Mouse (Mus musculus) kidney, adult 2 months (tissue): ENCODE measurements at regions not wholly inside any gene's neighbourhood (a gene's known extent, or its start where the extent isn't known, plus 50 kb on each side); places are given as distances from the start of the nearest gene placed in this dataset.

ENCODE experiments used
- DNase-seq: peaks from one replicate; pipeline ENCODE4 v3.0.0; 2021
- H3K27ac ChIP-seq: fragments of 200-500 bp; 2 replicates; pipeline ENCODE4 v1.5.1; 2012; ENCODE audit warnings: low read depth, low read length, control low read depth, inconsistent platforms; ENCODE audit not compliant: insufficient read depth
- H3K27me3 ChIP-seq: fragments of 200-500 bp; replicated peaks from 2 replicates; pipeline ENCODE4 v1.6.1; 2012; ENCODE audit warnings: mild to moderate bottlenecking, moderate library complexity, low read length, inconsistent platforms; ENCODE audit not compliant: control insufficient read depth, insufficient read depth
- H3K36me3 ChIP-seq: fragments of 200-500 bp; 2 replicates; pipeline ENCODE4 v1.6.1; 2012; ENCODE audit warnings: mild to moderate bottlenecking, moderate library complexity, low read length, inconsistent platforms; ENCODE audit not compliant: control insufficient read depth, insufficient read depth
- H3K4me1 ChIP-seq: fragments of 200-500 bp; 2 replicates; pipeline ENCODE4 v1.6.1; 2011; ENCODE audit warnings: low read length; ENCODE audit not compliant: control insufficient read depth, insufficient read depth
- H3K4me3 ChIP-seq: fragments of 200-500 bp; 2 replicates; pipeline ENCODE4 v1.5.1; 2011; ENCODE audit warnings: mild to moderate bottlenecking, low read depth, low read length, control low read depth; ENCODE audit not compliant: insufficient read depth
- CTCF ChIP-seq: fragments of 200-500 bp; conservative IDR thresholded peaks from 2 replicates; pipeline ENCODE4 v1.5.1; 2011; ENCODE audit warnings: low read depth, mild to moderate bottlenecking, control low read depth, low read length, moderate library complexity, mixed read lengths; ENCODE audit not compliant: insufficient read depth, insufficient read length
- POLR2A ChIP-seq: fragments of 200-500 bp; IDR thresholded peaks from one replicate; pipeline ENCODE4 v1.6.1; 2011; ENCODE audit warnings: low read depth, low read length, control low read depth
- WGBS: fragments of 180-500 bp; shearing (Covaris S2); methylation state at CpG from one replicate; pipeline ENCODE4 v1.1.7; 2018; 5-methylcytosine and 5-hydroxymethylcytosine counted together

DNA sequence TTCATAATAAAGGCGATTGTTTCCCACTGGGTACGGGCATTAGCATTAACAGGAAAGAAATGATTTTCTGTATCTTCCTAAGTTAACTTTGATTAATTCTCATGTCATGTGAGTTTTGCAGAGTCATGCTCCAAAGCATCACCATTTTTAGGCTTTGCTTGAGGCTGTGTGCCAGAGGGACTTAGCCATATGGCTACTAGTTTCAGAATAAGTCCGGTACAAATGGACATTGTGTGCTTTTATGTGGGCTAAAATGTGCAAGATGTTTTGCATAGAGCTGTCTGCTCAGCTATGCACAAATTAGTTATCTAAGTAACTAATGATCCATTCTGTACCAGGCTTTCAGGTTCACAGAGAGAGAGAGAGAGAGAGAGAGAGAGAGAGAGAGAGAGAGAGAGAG, 406.2 kb upstream of the Tmem132c start:
- Histone ChIP-seq H3K4me1 (no peaks in the 10 kb centered on the region), H3K4me3 (no peak overlapping the region), H3K36me3 (no peaks in the 10 kb centered on the region), H3K27me3 (no peaks in the 10 kb centered on the region), H3K27ac (no peak overlapping the region)
- TF ChIP-seq POLR2A (no peak), CTCF (no peak)
- no peak for DNase-seq
- WGBS: 90% methylated on average over 3 of the region's 3 CpGs

DNA sequence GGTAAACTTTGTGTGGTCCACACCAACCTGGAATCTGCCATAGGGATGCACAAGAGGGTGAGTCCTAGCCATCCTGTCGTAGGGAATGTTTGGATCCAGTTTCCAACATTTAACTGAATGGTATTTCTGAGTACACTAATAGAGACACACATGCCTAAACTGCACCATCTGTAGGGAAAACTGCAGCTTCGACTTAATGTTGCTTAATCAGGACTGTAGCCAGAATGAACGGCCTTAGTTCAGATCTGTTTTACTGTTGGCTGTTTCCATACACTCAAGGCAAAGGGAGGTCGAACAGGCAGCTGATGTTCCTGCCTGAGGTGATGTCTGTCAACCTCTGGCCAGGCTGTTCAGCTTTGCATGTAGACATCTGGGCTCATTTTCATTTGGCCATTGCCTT, 399.0 kb upstream of the Tmem132c start:
- no peaks in the 10 kb centered on the region for H3K27me3 ChIP-seq
- no peak for DNase-seq
- H3K4me1 ChIP-seq: no peaks in the 10 kb centered on the region
- no peaks in the 10 kb centered on the region for H3K36me3 ChIP-seq
- H3K4me3 ChIP-seq: no peak overlapping the region
- WGBS: 71% methylated on average over 4 of the region's 4 CpGs
- H3K27ac ChIP-seq: no peak overlapping the region
- TF ChIP-seq POLR2A (no peak), CTCF (no peak)

DNA sequence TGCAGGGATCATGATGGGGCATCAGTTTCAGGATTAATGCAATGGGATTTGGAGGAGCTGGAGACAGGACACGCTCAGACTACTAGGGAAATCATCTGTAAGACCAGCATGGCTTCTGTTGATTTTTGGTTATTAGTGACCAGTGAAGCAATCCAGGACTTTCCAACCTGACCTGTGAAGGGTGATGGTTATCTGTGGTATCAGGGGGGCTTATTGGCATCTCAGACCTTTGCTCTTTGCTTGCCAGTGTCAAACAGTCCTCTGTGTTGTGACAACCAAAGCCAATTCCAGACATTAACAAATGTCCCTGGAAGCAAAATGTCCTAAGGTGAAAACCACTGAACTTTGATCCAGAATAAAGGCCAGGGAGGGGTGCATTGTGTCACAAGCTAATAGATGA, 379.5 kb upstream of the Tmem132c start:
- Histone ChIP-seq H3K27ac (no peak overlapping the region), H3K4me1 (no peaks in the 10 kb centered on the region), H3K4me3 (no peak overlapping the region), H3K36me3 (no peaks in the 10 kb centered on the region), H3K27me3 (no peaks in the 10 kb centered on the region)
- no peak for TF ChIP-seq CTCF
- TF ChIP-seq POLR2A: no peak
- DNase-seq: no peak
- WGBS: 88% methylated on average over 1 of the region's 1 CpGs

DNA sequence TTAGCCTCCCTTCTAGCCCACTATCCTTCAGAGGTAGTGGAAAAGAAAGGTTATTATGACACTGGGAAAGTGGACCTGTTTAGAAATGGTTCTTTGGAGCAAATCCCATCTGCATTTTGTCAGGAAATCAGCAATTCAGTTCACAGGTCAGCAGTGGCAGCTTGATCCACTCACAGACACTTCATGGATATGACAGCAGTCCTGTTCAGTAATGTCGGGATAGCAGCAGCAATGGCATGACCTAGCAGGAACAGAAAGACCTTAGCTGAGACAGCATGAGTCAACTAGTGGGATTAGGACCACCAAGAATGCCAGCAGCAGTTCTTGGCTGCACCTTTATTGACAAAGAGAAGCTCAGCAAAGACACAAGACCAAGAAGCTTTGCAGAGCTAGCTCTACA, 365.8 kb upstream of the Tmem132c start:
- no peak for TF ChIP-seq CTCF
- no peak for TF ChIP-seq POLR2A
- WGBS: 88% methylated on average over 1 of the region's 1 CpGs
- Histone ChIP-seq H3K4me1 (no peaks in the 10 kb centered on the region), H3K4me3 (no peak overlapping the region), H3K27ac (no peak overlapping the region), H3K27me3 (no peaks in the 10 kb centered on the region), H3K36me3 (no peaks in the 10 kb centered on the region)
- DNase-seq: no peak

DNA sequence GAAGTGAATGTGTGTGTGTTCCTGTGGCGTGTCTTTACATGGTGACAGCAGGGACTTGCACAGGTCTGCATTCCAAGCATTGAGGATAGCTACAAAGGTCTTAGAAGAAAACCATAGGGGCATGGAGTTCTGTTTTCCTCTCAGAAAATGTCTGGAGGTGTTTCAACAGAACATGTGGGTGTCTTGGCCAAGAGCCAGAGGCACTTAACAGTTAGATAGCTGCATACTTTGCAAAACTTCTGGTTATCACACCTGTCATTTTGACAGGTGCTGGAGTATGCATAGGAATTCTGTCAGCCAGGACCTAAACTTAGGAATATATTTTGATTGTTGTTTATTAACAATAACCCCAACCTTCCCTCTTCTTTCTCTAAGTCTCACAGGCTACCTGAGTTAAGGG, 350.9 kb upstream of the Tmem132c start:
- H3K27me3 ChIP-seq: no peaks in the 10 kb centered on the region; the same call in 1 of the 2 replicates
- H3K36me3 ChIP-seq: no peaks in the 10 kb centered on the region
- WGBS: 67% methylated on average over 1 of the region's 1 CpGs
- no peaks in the 10 kb centered on the region for H3K4me1 ChIP-seq
- H3K27ac ChIP-seq: no peak overlapping the region
- no peak overlapping the region for H3K4me3 ChIP-seq
- DNase-seq: no peak
- TF ChIP-seq CTCF (no peak), POLR2A (no peak)

DNA sequence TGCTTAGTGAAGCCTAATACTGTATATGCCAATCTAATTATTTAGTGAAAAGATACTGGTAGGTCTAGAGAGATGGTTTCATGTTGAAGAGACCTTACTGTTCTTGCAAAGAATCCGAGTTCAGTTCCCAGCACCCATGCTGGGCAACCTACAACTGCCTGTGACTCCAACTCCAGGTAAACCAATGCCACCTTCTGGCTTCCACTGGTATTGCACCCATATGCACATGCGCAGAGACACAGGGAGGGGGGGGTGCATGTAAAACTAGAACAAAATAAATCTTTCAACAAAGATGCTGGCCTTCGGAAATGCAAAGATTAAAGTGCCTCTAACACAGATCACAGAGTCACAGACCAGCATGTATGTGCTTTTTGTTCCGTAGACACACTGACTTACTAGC, 348.5 kb upstream of the Tmem132c start:
- TF ChIP-seq POLR2A (no peak), CTCF (no peak)
- no peak overlapping the region for H3K27ac ChIP-seq
- H3K27me3 ChIP-seq: no peaks in the 10 kb centered on the region; the same call in 1 of the 2 replicates
- DNase-seq: no peak
- WGBS: 89% methylated on average over 4 of the region's 4 CpGs
- no peaks in the 10 kb centered on the region for H3K4me1 ChIP-seq
- H3K36me3 ChIP-seq: no peaks in the 10 kb centered on the region
- H3K4me3 ChIP-seq: no peak overlapping the region

DNA sequence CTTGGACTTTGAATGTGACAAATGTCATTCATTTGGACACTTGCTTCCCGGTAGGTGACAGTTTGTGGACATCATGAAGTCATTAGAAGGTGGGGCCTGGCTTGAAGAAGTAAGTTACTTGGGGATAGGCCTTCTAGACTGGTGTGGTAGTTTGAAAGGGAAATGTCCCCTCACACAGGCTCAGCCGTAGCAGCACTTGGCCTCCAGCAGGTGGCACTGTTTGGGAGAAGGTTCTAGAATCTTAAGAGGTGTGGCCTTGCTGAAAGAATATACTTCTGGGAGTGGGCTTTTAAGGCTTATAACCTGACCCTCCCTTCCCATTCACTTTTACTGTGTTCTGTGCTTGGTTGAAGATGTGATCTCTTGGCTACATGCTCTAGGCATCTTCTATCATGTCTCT, 331.5 kb upstream of the Tmem132c start:
- no peak overlapping the region for H3K4me3 ChIP-seq
- 87% methylated on average over 2 of the region's 2 CpGs for WGBS
- H3K27me3 ChIP-seq: no peaks in the 10 kb centered on the region
- H3K36me3 ChIP-seq: no peaks in the 10 kb centered on the region
- no peak for DNase-seq
- no peak overlapping the region for H3K27ac ChIP-seq
- no peaks in the 10 kb centered on the region for H3K4me1 ChIP-seq
- TF ChIP-seq CTCF (peak; percentile 27), POLR2A (no peak)

DNA sequence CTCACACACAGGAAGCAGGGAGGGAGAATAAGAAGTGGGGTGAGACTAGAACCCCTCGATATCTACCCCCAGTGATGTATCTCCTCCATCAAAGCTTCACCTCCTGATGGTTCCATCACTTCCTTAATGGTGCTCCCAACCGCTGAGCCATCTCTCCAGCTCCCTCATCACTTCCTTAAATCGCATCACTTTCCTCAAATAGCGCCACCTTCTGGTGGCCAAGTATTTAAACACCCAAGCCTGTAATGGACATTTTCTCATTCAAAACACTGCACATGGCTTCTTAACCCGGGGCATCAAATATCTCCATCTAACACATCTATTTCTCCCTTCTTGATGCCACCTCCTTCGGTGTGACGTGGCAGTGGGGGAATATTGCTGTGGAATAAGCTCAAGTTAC, 324.3 kb upstream of the Tmem132c start:
- WGBS: 71% methylated on average over 7 of the region's 7 CpGs

More for the DNA sequence above, 324.3 kb upstream of the Tmem132c start:
- no peaks in the 10 kb centered on the region for H3K36me3 ChIP-seq
- no peaks in the 10 kb centered on the region for H3K27me3 ChIP-seq
- H3K27ac ChIP-seq: no peak overlapping the region
- DNase-seq: no peak
- H3K4me3 ChIP-seq: no peak overlapping the region
- TF ChIP-seq CTCF: no peak
- TF ChIP-seq POLR2A: no peak
- no peaks in the 10 kb centered on the region for H3K4me1 ChIP-seq
